Mouse (Mus musculus) midbrain, embryonic 10.5 days (tissue): ENCODE measurements around the gene Maneal. TPM values are rescaled to one million over a fixed set of nuclear protein-coding genes. Genes with fewer than 3 reads are reported as not detected.

Experiments
- DNase-seq: peaks from one replicate; pipeline ENCODE4 v3.0.0-alpha.2; 2017; ENCODE audit warnings: low spot score
- H3K27ac ChIP-seq: fragments of 300-500 bp; sonication (generic); replicated peaks from 2 replicates; pipeline ENCODE4 v1.5.1; 2016; ENCODE audit warnings: mild to moderate bottlenecking
- H3K27me3 ChIP-seq: fragments of 300-500 bp; sonication (generic); 2 replicates; pipeline ENCODE4 v1.6.1; 2016; ENCODE audit warnings: low read depth, mild to moderate bottlenecking; ENCODE audit not compliant: poor library complexity, severe bottlenecking
- H3K36me3 ChIP-seq: fragments of 300-500 bp; sonication (generic); 2 replicates; pipeline ENCODE4 v1.6.1; 2016; ENCODE audit warnings: mild to moderate bottlenecking, moderate library complexity
- H3K4me1 ChIP-seq: fragments of 300-500 bp; sonication (generic); 2 replicates; pipeline ENCODE4 v1.6.1; 2016
- H3K4me3 ChIP-seq: fragments of 300-500 bp; sonication (generic); 2 replicates; pipeline ENCODE4 v1.5.1; 2016; ENCODE audit warnings: mild to moderate bottlenecking, moderate library complexity
- H3K9me3 ChIP-seq: fragments of 300-500 bp; sonication (generic); replicated peaks from 2 replicates; pipeline ENCODE4 v1.6.1; 2016; ENCODE audit warnings: mild to moderate bottlenecking
- WGBS: fragments of 180-500 bp; shearing (Covaris S2); methylation state at CpG from one replicate; pipeline ENCODE4 v1.1.7; 2016; 5-methylcytosine and 5-hydroxymethylcytosine counted together
- polyA plus RNA-seq: library from polyadenylated mRNA; unstranded; fragments of >200 nt; fragmentation: Nextera tagmentation; extraction: Ambion mirVana; gene quantifications from 2 replicates; pipeline ENCODE4 v1.2.1, GENCODE M21; 2016

Gene Maneal
- polyA plus RNA-seq = 4.2 and 4.8 TPM in 2 replicates

DNA sequence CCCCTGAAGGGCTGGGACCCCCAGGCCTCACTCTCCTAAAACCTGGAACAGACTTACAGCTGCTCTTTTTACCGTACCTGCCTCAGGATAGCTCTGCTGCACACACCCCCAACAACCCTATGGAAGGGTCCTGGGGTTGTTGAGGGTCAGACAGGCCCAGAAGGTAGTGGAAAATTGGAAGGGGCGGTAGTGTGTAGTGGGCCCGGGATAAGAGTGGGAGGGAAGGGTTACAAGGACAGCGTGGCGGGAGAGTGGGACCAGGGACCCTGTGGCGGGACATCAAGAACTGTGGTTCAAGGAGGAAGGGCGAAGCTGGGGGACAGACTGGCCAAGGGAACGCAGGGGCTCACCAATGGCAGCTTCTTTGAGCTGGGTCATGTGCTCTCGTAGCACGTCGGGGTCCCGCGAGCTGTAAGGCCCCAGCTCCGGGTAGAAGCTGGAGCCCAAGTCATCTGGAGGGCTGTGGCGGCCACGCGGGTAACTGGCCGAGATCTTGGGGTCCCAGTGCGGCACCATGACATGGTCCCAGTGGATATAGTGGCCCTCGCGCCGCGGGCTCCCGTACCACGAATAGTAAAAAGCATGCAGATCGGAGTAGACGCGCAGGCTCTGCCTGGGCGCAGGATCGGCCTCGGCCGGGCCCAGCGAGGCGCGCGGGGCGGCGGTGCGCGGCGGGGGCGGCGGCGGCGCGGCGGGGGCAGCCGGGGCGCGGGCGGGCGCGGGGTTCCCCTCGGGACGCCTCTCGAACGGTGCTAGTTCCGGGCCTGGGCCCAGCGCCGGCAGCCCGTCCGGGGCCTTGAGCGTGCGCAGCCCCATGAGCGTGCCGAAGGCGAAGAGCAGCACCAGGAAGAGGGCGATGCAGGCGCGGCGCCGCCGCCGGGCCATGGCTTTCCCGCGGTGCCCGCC, at the start of gene Maneal:
Gene Maneal, minus strand, starts transcription at position 889 of the 906 bp plus-strand sequence.
- Histone ChIP-seq H3K4me1 (peaks cover 28% of the 10 kb centered on the region), H3K27ac (peak within 1 kb of the TSS; percentile 87), H3K36me3 (peaks cover 28% of the 10 kb centered on the region), H3K9me3 (no peaks in the 10 kb centered on the region), H3K27me3 (peaks cover 28% of the 10 kb centered on the region), H3K4me3 (peak within 1 kb of the TSS; percentile 75)
- DNase-seq = peak; percentile 38
- 3% methylated on average over 58 of the region's 77 CpGs for WGBS

DNA sequence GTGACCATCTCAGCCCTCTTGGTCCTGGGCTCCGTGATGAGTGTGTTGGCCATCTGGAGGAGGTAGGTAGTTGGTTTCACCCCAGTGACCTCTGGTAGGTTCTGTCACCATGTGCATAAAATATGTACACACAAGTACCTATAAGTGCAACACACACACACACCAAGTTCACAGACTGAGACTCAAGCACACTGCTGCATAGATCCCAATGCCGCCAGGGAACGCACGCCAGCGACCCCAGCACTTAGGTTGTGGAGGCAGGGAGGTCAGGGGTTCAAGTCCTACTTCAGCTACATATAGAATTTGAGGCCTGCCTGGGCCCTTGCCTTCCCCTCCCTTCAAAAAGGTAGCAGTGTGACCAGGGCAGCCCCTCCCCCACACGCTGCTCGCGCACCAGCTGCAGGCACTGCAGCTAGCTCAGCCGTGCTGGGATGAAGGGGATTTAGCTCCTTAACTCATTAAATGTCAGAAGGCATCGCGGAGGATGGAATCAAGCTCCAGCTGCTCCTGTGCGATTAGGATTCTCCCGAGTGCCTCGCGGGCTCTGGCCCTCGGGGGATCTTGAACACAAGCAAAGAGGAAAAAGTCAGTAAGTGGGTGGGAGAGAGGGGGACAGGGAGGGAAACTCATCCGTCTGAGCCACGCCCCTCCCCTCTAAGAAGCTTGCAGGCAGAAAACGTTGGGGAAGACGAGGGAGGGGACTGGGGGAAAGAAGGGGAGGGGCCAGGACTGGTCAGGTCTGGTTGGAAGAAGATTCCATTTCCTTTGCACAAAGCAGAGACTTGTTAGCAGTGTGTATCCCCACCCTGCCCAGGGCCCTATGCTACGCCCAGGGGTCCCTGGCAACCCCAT, 44.2 kb upstream of the Maneal start:
- peak; percentile 88 for DNase-seq
- peak overlapping the region; percentile 92 for H3K27ac ChIP-seq
- no peaks in the 10 kb centered on the region for H3K9me3 ChIP-seq
- peaks cover 52% of the 10 kb centered on the region for H3K4me1 ChIP-seq
- peaks cover 5% of the 10 kb centered on the region; the same call in 1 of the 2 replicates for H3K36me3 ChIP-seq
- WGBS = 4% methylated on average over 21 of the region's 21 CpGs
- peak overlapping the region; percentile 44 for H3K4me3 ChIP-seq
- peaks cover 25% of the 10 kb centered on the region; the same call in 1 of the 2 replicates for H3K27me3 ChIP-seq

DNA sequence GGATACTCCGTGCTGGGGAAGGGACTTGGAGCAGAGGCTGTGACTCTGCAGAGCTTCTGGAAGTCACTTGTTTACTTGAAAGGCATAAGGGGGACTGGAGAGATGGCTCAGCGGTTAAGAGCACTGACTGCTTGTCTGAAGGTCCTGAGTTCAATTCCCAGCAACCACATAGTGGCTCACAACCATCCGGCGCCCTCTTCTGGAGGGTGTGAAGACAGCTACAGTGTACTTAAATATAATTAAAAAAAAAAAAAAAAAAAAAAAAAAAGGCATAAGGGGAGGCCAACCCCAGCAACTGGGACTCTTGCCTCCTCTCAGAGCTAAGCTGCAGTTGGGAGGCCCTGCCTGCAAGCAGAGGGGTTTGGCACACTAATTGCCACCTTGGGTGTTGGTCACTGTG, 43.4 kb upstream of the Maneal start:
- WGBS = 64% methylated on average over 4 of the region's 4 CpGs
- no peak for DNase-seq
- Histone ChIP-seq H3K27me3 (peaks cover 25% of the 10 kb centered on the region; the same call in 1 of the 2 replicates), H3K4me1 (peaks cover 53% of the 10 kb centered on the region), H3K36me3 (peaks cover 5% of the 10 kb centered on the region; the same call in 1 of the 2 replicates), H3K9me3 (no peaks in the 10 kb centered on the region), H3K27ac (peak overlapping the region; percentile 92), H3K4me3 (no peak overlapping the region)

DNA sequence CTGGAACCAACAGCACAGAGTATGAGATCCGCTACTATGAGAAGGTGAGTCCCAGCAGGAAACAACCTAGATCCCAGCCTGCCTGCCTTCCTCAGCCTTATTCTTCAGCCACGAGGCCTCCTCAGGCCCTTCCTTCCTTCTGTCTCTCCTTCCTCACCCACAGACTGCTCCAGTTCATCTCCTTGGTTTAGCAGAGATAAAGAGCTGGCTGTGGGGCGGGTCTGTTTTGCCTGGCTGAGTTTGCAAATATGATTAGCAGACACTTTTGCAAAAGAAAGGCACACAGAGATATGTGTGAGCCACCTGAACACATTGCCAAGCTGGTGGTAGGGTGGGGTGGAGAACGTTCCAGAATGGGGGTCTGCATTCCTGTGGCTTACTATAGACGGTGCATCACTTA, 37.9 kb upstream of the Maneal start:
- H3K27ac ChIP-seq = peak overlapping the region; percentile 82
- H3K27me3 ChIP-seq = peaks cover 62% of the 10 kb centered on the region
- H3K4me3 ChIP-seq = peak overlapping the region; percentile 16; the same call in 1 of the 2 replicates
- 58% methylated on average over 5 of the region's 5 CpGs for WGBS
- peaks cover 5% of the 10 kb centered on the region; the same call in 1 of the 2 replicates for H3K36me3 ChIP-seq
- no peak for DNase-seq
- no peaks in the 10 kb centered on the region for H3K9me3 ChIP-seq
- peaks cover 64% of the 10 kb centered on the region for H3K4me1 ChIP-seq

DNA sequence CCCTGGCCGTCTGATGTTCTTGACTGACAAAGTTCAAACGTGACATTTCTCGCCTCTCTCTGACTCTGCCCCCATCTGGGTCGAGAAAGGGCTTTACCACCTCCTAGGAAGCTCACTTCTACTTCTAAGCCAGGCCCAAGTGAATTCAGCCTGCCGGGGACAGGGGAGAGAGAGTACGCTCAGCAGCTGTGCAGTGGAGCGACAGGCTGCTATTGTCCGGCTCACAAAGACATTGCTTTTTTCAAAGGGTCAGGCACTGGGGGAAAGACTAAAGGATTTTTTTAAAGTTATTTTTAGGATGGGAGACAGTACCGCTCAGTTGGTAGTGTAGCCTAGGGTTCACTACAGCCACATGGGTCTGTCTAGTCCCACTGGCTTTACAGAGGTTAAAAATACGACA, 36.5 kb upstream of the Maneal start:
- H3K27me3 ChIP-seq = peaks cover 64% of the 10 kb centered on the region
- peaks cover 5% of the 10 kb centered on the region; the same call in 1 of the 2 replicates for H3K36me3 ChIP-seq
- peaks cover 69% of the 10 kb centered on the region for H3K4me1 ChIP-seq
- peak overlapping the region; percentile 5; the same call in 1 of the 2 replicates for H3K4me3 ChIP-seq
- peak; percentile 71 for DNase-seq
- WGBS = 16% methylated on average over 10 of the region's 10 CpGs
- peak overlapping the region; percentile 82 for H3K27ac ChIP-seq
- H3K9me3 ChIP-seq = no peaks in the 10 kb centered on the region

DNA sequence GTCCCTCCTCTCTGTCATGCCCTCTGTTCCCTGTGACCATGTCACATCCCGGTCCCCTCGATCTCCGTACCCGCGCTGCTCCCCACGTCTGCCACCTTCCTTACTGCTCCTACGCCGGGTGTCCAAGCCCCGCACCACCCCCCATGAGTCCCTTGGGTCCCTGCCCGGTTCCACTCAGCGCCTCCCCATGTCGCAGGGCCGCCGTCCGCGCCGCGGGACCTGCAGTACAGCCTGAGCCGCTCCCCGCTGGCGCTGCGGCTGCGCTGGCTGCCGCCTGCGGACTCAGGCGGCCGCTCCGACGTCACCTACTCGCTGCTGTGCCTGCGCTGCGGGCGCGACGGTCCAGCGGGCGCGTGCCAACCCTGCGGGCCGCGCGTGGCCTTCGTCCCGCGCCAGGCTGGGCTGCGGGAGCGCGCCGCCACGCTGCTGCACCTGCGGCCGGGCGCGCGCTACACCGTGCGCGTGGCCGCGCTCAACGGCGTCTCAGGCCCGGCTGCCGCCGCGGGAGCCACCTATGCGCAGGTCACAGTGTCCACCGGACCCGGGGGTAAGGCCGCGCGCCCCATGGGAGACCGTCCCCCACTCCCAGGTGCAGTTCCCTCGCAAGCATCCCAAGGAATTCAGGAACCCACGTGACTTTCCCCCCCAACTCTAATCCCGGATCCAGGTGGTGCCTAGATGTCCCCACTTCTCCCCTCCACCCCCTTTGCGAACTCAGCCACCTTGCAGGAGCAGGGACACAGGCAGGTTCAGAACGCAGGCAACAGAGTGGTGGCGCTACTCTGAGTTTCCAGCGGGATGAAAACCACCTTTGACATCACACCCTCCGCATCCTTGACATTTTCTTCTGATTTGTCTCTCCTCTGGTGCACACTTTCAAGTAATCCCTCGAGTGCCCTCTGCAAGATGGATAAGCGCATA, 32.8 kb upstream of the Maneal start:
- Histone ChIP-seq H3K36me3 (no peaks in the 10 kb centered on the region), H3K4me1 (peaks cover 50% of the 10 kb centered on the region), H3K4me3 (peak overlapping the region; percentile 66), H3K27me3 (peaks cover 83% of the 10 kb centered on the region), H3K27ac (peak overlapping the region; percentile 80), H3K9me3 (no peaks in the 10 kb centered on the region)
- WGBS = 1% methylated on average over 83 of the region's 83 CpGs
- DNase-seq = peak; percentile 53

DNA sequence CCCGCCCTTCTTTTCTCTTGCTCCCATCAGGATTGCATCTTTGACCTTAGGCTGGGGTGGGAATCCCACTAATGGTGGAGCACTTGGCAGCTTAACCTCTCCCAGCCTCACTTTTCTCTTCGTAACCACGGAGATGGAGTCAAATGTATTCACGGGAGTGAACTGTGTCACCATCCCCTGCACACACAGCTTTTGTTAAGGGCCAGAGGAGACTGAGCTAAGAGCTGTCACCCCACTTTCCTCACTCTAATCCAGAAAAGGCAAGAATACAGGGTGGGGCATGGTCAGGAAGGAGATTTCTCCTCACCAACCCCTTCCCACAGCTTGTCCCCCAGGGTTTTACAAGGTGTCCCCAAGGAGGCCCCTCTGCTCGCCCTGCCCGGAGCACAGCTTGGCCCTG, 31.8 kb upstream of the Maneal start:
- H3K27me3 ChIP-seq = peaks cover 83% of the 10 kb centered on the region
- H3K27ac ChIP-seq = peak overlapping the region; percentile 80
- no peak for DNase-seq
- H3K9me3 ChIP-seq = no peaks in the 10 kb centered on the region
- WGBS = 23% methylated on average over 6 of the region's 6 CpGs
- peak overlapping the region; percentile 66; the same call in 1 of the 2 replicates for H3K4me3 ChIP-seq
- H3K4me1 ChIP-seq = peaks cover 40% of the 10 kb centered on the region
- no peaks in the 10 kb centered on the region for H3K36me3 ChIP-seq

DNA sequence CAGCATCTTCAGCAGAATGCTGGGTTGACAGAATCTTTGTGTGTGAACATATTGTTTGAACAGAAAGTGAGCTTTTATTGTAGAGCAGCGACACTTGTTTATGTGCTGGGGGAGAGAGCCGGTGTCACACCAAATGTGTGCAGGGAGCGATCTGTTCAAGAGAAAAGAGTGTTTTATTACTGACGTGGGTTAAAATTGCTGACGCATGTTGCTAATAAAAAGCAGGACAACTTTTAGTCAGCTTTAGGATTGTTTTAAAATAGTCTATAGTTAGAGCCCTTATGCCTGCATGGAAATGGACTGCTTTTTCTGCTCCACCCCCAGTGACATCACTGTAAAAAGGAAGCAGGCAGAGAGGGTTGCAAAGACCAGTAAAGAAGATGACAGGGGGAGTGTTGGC, 28.9 kb upstream of the Maneal start:
- peaks cover 3% of the 10 kb centered on the region; the same call in 1 of the 2 replicates for H3K36me3 ChIP-seq
- peaks cover 90% of the 10 kb centered on the region for H3K27me3 ChIP-seq
- peaks cover 39% of the 10 kb centered on the region for H3K4me1 ChIP-seq
- no peak overlapping the region for H3K4me3 ChIP-seq
- H3K9me3 ChIP-seq = no peaks in the 10 kb centered on the region
- no peak overlapping the region for H3K27ac ChIP-seq
- DNase-seq = no peak
- 80% methylated on average over 5 of the region's 5 CpGs for WGBS

DNA sequence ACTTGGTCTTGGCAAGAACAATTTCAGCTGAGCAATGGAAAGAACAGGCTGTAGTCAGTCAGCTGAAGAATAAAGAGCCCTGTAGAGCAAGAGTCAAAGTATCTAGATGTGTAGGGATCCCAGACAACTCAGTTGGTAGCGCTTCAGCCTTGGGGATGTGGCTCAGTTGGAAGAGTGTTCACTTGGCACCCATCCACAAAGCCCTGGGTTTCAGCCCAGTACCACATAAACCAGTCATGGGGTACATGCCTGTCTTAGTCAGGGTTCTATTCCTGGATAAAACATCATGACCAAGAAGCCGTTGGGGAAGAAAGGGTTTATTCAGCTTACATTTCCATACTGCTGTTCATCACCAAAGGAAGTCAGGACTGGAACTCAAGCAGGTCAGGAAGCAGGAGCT, 28.0 kb upstream of the Maneal start:
- no peak overlapping the region for H3K4me3 ChIP-seq
- H3K4me1 ChIP-seq = peaks cover 37% of the 10 kb centered on the region
- H3K27ac ChIP-seq = no peak overlapping the region
- no peaks in the 10 kb centered on the region for H3K9me3 ChIP-seq
- H3K27me3 ChIP-seq = peaks cover 88% of the 10 kb centered on the region
- peaks cover 4% of the 10 kb centered on the region; the same call in 1 of the 2 replicates for H3K36me3 ChIP-seq
- no peak for DNase-seq
- 93% methylated on average over 2 of the region's 2 CpGs for WGBS

DNA sequence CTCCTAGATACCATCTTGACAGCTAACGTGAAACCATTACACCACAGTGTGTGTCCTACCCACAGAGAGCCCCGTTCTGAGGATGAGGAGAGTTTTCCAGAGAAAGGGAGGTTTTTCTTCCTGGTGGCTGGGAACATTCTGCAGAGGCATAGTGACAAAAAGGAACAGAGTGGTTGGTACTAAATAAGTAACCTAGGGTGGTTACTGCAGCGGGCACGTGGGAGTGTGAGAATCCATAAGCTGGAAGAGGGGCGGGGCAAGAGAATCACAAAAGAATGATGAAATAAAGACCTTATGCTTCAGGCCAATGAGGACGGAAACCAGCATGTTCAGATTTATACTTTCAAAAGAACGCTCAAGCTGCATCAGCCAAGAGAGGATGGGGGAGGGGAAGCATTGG, 26.7 kb upstream of the Maneal start:
- WGBS = 69% methylated on average over 7 of the region's 7 CpGs
- H3K9me3 ChIP-seq = no peaks in the 10 kb centered on the region
- no peak for DNase-seq
- H3K27me3 ChIP-seq = peaks cover 85% of the 10 kb centered on the region
- H3K27ac ChIP-seq = no peak overlapping the region
- peaks cover 4% of the 10 kb centered on the region; the same call in 1 of the 2 replicates for H3K36me3 ChIP-seq
- no peak overlapping the region for H3K4me3 ChIP-seq
- peaks cover 32% of the 10 kb centered on the region for H3K4me1 ChIP-seq

DNA sequence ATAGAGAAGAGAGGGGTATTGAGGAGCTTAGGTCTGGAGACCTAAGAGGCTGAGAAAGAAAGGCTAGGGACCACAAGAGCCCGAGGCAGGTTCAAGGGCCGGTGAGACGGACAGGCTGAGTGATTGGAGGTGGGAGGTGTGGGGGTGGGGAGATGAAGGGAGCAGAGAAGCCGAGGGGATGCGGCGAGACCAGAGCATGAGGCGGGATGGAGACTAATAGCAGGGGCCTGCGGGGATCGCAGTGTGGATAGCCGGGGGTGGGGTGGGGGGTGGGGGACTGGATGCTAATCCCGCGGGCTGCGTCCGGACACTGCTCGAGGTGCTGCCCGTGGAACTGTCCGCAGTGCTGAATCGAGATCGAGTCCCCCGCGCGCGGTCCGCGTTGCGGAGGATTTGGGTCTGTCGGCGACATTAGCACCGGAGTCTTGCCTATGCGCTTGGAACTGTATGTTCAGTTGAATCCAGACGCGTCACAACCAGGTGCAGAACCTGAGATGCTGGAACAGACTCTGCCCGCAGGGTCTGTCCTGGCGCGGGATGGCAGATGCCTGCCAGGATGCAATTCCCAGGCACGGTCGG, 20.3 kb upstream of the Maneal start:
- Histone ChIP-seq H3K36me3 (peaks cover 4% of the 10 kb centered on the region; the same call in 1 of the 2 replicates), H3K4me3 (peak overlapping the region; percentile 65), H3K4me1 (peaks cover 60% of the 10 kb centered on the region), H3K27me3 (peaks cover 75% of the 10 kb centered on the region), H3K27ac (peak overlapping the region; percentile 80), H3K9me3 (peaks cover 7% of the 10 kb centered on the region)
- under 1% methylated on average over 37 of the region's 37 CpGs for WGBS
- DNase-seq = peak; percentile 65
